ENCODE assay signal across 9 mouse cellular contexts in the genomic region with DNA sequence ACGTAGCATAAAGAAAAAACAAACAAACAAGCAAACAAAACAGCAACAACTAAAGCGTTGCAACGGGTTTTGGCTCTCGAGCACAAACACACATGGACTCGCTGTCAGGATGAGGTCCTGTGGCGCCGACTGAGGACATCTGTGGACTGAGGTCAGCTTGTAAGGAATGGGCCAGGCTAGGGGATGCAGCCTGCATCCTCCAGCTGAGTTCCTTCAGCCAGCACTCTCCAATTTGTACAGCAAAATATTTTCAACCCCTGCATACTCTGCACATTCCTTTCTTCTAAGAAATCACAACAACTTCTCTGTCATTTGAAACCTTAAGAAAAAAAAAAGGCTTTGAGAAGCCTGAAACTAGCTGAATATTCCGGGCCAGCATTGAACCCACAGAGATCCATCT.
DNase-seq lines count a peak whose midpoint lies in the region; ATAC-seq and TF ChIP-seq lines count a peak whose summit lies in the region.
"Had no signal": no experiment of that assay in that cellular context is flagged by ENCODE, and none has a peak within 500 bp of the region (broad histone marks: within the 10 kb centered on the region; RNA-seq: fewer than 3 reads in every experiment).

No protein-coding gene starts in this region.

- peak; percentile 53; the same call in 1 of the 2 replicates for TF ChIP-seq EP300 in lung, postnatal 0 days (IDR thresholded peaks at IDR 0.05)

- TF ChIP-seq CTCF in kidney, adult 2 months (conservative IDR thresholded peaks at IDR 0.05; ENCODE audit: insufficient read depth, insufficient read length, low read depth, low read length), result no peak
- no peak for TF ChIP-seq CTCF in lung, postnatal 0 days (IDR thresholded peaks at IDR 0.05)

- WGBS in kidney, adult 2 months, result 51% methylated on average over 8 of the region's 8 CpGs
- 45% methylated on average over 8 of the region's 8 CpGs for WGBS in lung, postnatal 0 days

- DNase-seq in 3T3-L1 (ENCODE audit: low read depth, low spot score), result peak; percentile 57
- peak; percentile 13 for DNase-seq in fibroblast of lung, adult 2 months (ENCODE audit: low read depth)
- peak; percentile 57 for DNase-seq in kidney, adult 2 months
- DNase-seq in lung, postnatal 0 days (ENCODE audit: low spot score), result peak; percentile 93
- no peak for DNase-seq in adrenal gland, postnatal 14 days
- no peak for DNase-seq in cerebellum, adult 8-10 months
- no peak for DNase-seq in adrenal gland, adult 8-10 months
- DNase-seq in frontal cortex, adult 2 months (ENCODE audit: extremely low spot score in 1 of 2, low spot score in 1 of 2), result no peak
- DNase-seq: adrenal gland, postnatal 10 days had no signal

- no peak for TF ChIP-seq POLR2A in kidney, adult 2 months (IDR thresholded peaks at IDR 0.05; ENCODE audit: low read depth, low read length)

- H3K27ac ChIP-seq in kidney, adult 2 months (ENCODE audit: insufficient read depth, low read depth, low read length), result peak overlapping the region; percentile 21; the same call in 1 of the 2 replicates
- H3K27ac ChIP-seq in lung, postnatal 0 days (ENCODE audit: low read length), result peak overlapping the region; percentile 72

- no peak overlapping the region for H3K4me3 ChIP-seq in kidney, adult 2 months (ENCODE audit: insufficient read depth, low read depth, low read length)
- H3K4me3 ChIP-seq in lung, postnatal 0 days (ENCODE audit: low read depth, low read length), result no peak overlapping the region

- H3K4me2 ChIP-seq in lung, postnatal 0 days (replicated peaks; ENCODE audit: low read depth, low read length), result no peak overlapping the region

- ATAC-seq in lung, postnatal 0 days, result peak; percentile 97

- H3K27me3 ChIP-seq in kidney, adult 2 months (replicated peaks; ENCODE audit: control insufficient read depth, insufficient read depth, low read length), result no peaks in the 10 kb centered on the region
- H3K27me3 ChIP-seq in lung, postnatal 0 days (replicated peaks; ENCODE audit: insufficient read depth, low read length), result no peaks in the 10 kb centered on the region

- no peaks in the 10 kb centered on the region for H3K9me3 ChIP-seq in lung, postnatal 0 days (ENCODE audit: low read length)

- no peaks in the 10 kb centered on the region for H3K4me1 ChIP-seq in kidney, adult 2 months (ENCODE audit: control insufficient read depth, insufficient read depth, low read length)
- H3K4me1 ChIP-seq in lung, postnatal 0 days (ENCODE audit: insufficient read depth, low read depth, low read length), result no peaks in the 10 kb centered on the region

- no peaks in the 10 kb centered on the region for H3K36me3 ChIP-seq in kidney, adult 2 months (ENCODE audit: control insufficient read depth, insufficient read depth, low read length)
- no peaks in the 10 kb centered on the region for H3K36me3 ChIP-seq in lung, postnatal 0 days (ENCODE audit: insufficient read depth, low read length)

- no peak overlapping the region for H3K9ac ChIP-seq in lung, postnatal 0 days (replicated peaks; ENCODE audit: low read depth)

Comparison
In these comparisons a context has a peak if more than half of its experiments do, and no peak if none do; other contexts are left out.
1. DNase-seq: peak in 3T3-L1 (single experiment), fibroblast of lung, adult 2 months (single experiment), kidney, adult 2 months (single experiment) and lung, postnatal 0 days (single experiment); none in adrenal gland, postnatal 14 days (single experiment), cerebellum, adult 8-10 months (single experiment), adrenal gland, adult 8-10 months (single experiment) and frontal cortex, adult 2 months (0 of 2).